ENCODE assay signal across 14 mouse cellular contexts in genomic region chr7:49636491-49637115, GRCm38 (mm10). TPM values are rescaled to one million over a fixed set of nuclear protein-coding genes. Genes with fewer than 3 reads are reported as not detected.
DNase-seq lines count a peak whose midpoint lies in the region; ATAC-seq and TF ChIP-seq lines count a peak whose summit lies in the region.
"Had no signal": no experiment of that assay in that cellular context is flagged by ENCODE, and none has a peak within 500 bp of the region (broad histone marks: within the 10 kb centered on the region; RNA-seq: fewer than 3 reads in every experiment).

Gene Dbx1 (minus strand): TSS chr7:49636849.

- 0 out of 2 replicates have a peak within 1 kb of the TSS, but pooled peaks have one; percentile 50 for H3K4me3 ChIP-seq in heart, postnatal 0 days (ENCODE audit: low read depth, low read length)
- H3K4me3 ChIP-seq in embryonic facial prominence, embryonic 11.5 days (ENCODE audit: low read depth, low read length): 0 out of 2 replicates have a peak within 1 kb of the TSS, but pooled peaks have one; percentile 0
- 0 out of 2 replicates have a peak within 1 kb of the TSS, but pooled peaks have one; percentile 3 for H3K4me3 ChIP-seq in limb, embryonic 12.5 days (replicated peaks)
- H3K4me3 ChIP-seq in neural tube, embryonic 12.5 days: no peak within 1 kb of the TSS

- no peak for ATAC-seq in heart, postnatal 0 days (ENCODE audit: insufficient read depth, low read depth)
- ATAC-seq in embryonic facial prominence, embryonic 11.5 days (replicated peaks; ENCODE audit: insufficient number of reproducible peaks, low FRiP score, low TSS enrichment, low read depth): peak; percentile 73; the same call in 1 of the 2 replicates
- ATAC-seq in limb, embryonic 12.5 days (ENCODE audit: insufficient number of reproducible peaks, insufficient read depth, low FRiP score, low TSS enrichment, low read depth): no peak
- no peak for ATAC-seq in neural tube, embryonic 12.5 days (ENCODE audit: low FRiP score, low read depth)
- ATAC-seq: Patski had no signal

- no peak within 1 kb of the TSS for H3K9ac ChIP-seq in heart, postnatal 0 days (replicated peaks; ENCODE audit: low read depth, low read length)
- H3K9ac ChIP-seq in embryonic facial prominence, embryonic 11.5 days (replicated peaks; ENCODE audit: low read length): no peak within 1 kb of the TSS
- no peak within 1 kb of the TSS for H3K9ac ChIP-seq in limb, embryonic 12.5 days (replicated peaks)
- H3K9ac ChIP-seq in neural tube, embryonic 12.5 days: no peak within 1 kb of the TSS
- H3K9ac ChIP-seq: heart, embryonic 15.5 days; liver, embryonic 14.5 days had no signal

- no peaks in the 10 kb centered on the region for H3K9me3 ChIP-seq in heart, postnatal 0 days (replicated peaks; ENCODE audit: control insufficient read depth, low read length)
- no peaks in the 10 kb centered on the region; the same call in 1 of the 2 replicates for H3K9me3 ChIP-seq in embryonic facial prominence, embryonic 11.5 days (replicated peaks; ENCODE audit: control insufficient read depth, low read length)
- H3K9me3 ChIP-seq in limb, embryonic 12.5 days: 0 out of 2 replicates have a peak, but pooled peaks cover 3% of the 10 kb centered on the region
- no peaks in the 10 kb centered on the region for H3K9me3 ChIP-seq in neural tube, embryonic 12.5 days
- H3K9me3 ChIP-seq: heart, embryonic 15.5 days had no signal

- no peak within 1 kb of the TSS for H3K27ac ChIP-seq in heart, postnatal 0 days (ENCODE audit: low read depth)
- H3K27ac ChIP-seq in embryonic facial prominence, embryonic 11.5 days (replicated peaks; ENCODE audit: low read depth, low read length): no peak within 1 kb of the TSS
- H3K27ac ChIP-seq in limb, embryonic 12.5 days: no peak within 1 kb of the TSS
- H3K27ac ChIP-seq in neural tube, embryonic 12.5 days: no peak within 1 kb of the TSS
- H3K27ac ChIP-seq: heart, embryonic 15.5 days; liver, embryonic 14.5 days had no signal

- H3K36me3 ChIP-seq in heart, postnatal 0 days (replicated peaks; ENCODE audit: control insufficient read depth, insufficient read depth, low read length): no peaks in the 10 kb centered on the region
- no peaks in the 10 kb centered on the region for H3K36me3 ChIP-seq in embryonic facial prominence, embryonic 11.5 days (replicated peaks; ENCODE audit: control insufficient read depth, insufficient read depth, low read depth, low read length)
- H3K36me3 ChIP-seq in limb, embryonic 12.5 days: no peaks in the 10 kb centered on the region
- H3K36me3 ChIP-seq in neural tube, embryonic 12.5 days: no peaks in the 10 kb centered on the region
- H3K36me3 ChIP-seq: heart, embryonic 15.5 days had no signal

- TF ChIP-seq CTCF in heart, postnatal 0 days (IDR thresholded peaks at IDR 0.05; ENCODE audit: low read depth): no peak

- TF ChIP-seq EP300 in heart, postnatal 0 days (IDR thresholded peaks at IDR 0.05; ENCODE audit: low read depth): no peak

- no peak for DNase-seq in heart, postnatal 0 days (ENCODE audit: low spot score)
- no peak for DNase-seq in heart, adult 8-10 months (ENCODE audit: low spot score)
- DNase-seq in embryonic facial prominence, embryonic 11.5 days (ENCODE audit: low spot score): peak; percentile 36
- DNase-seq in spleen, postnatal 14 days (ENCODE audit: low spot score in 2 of 2): no peak
- DNase-seq in cerebellum, adult 11-12 months: no peak
- DNase-seq in frontal cortex, adult 2 months (ENCODE audit: extremely low spot score in 1 of 2, low spot score in 1 of 2): no peak
- DNase-seq: kidney, adult 8-10 months; thymus, postnatal 14 days had no signal

- H3K4me2 ChIP-seq in heart, postnatal 0 days (ENCODE audit: low read depth, low read length): no peak within 1 kb of the TSS
- no peak within 1 kb of the TSS for H3K4me2 ChIP-seq in embryonic facial prominence, embryonic 11.5 days (ENCODE audit: low read depth, low read length)
- H3K4me2 ChIP-seq in limb, embryonic 12.5 days: no peak within 1 kb of the TSS
- no peak within 1 kb of the TSS for H3K4me2 ChIP-seq in neural tube, embryonic 12.5 days (replicated peaks)
- H3K4me2 ChIP-seq: heart, embryonic 15.5 days had no signal

- peaks cover 14% of the 10 kb centered on the region; the same call in 1 of the 2 replicates for H3K4me1 ChIP-seq in heart, postnatal 0 days (ENCODE audit: control insufficient read depth, insufficient read depth)
- H3K4me1 ChIP-seq in embryonic facial prominence, embryonic 11.5 days (ENCODE audit: control insufficient read depth, insufficient read depth, low read length): no peaks in the 10 kb centered on the region
- peaks cover 36% of the 10 kb centered on the region for H3K4me1 ChIP-seq in limb, embryonic 12.5 days (replicated peaks)
- H3K4me1 ChIP-seq in neural tube, embryonic 12.5 days: peaks cover 22% of the 10 kb centered on the region; the same call in 1 of the 2 replicates

- H3K27me3 ChIP-seq in heart, postnatal 0 days (ENCODE audit: control insufficient read depth, insufficient read depth, low read length): peaks cover 97% of the 10 kb centered on the region
- H3K27me3 ChIP-seq in embryonic facial prominence, embryonic 11.5 days (ENCODE audit: control insufficient read depth, insufficient read depth, low read length): peaks cover 73% of the 10 kb centered on the region
- H3K27me3 ChIP-seq in limb, embryonic 12.5 days: peaks cover 99% of the 10 kb centered on the region
- peaks cover 97% of the 10 kb centered on the region for H3K27me3 ChIP-seq in neural tube, embryonic 12.5 days (replicated peaks)

- 3% methylated on average over 28 of the region's 33 CpGs for WGBS in heart, postnatal 0 days
- 2% methylated on average over 33 of the region's 33 CpGs for WGBS in embryonic facial prominence, embryonic 11.5 days
- under 1% methylated on average over 33 of the region's 33 CpGs for WGBS in limb, embryonic 12.5 days
- WGBS in neural tube, embryonic 12.5 days: under 1% methylated on average over 33 of the region's 33 CpGs

RNA-seq across cellular contexts. Expression of gene Dbx1, which starts in this region (rescaled TPM):
- total RNA-seq in heart, postnatal 0 days (2014; rRNA removed; ENCODE audit: low replicate concordance): not detected in 2 replicates
- not detected in 2 replicates for polyA plus RNA-seq in heart, postnatal 0 days (2015; fragmentation: Nextera tagmentation; extraction: Ambion mirVana)
- total RNA-seq in heart, adult 8-10 months (2022): not detected
- 4.3 and 7.6 TPM in 2 replicates for polyA plus RNA-seq in embryonic facial prominence, embryonic 11.5 days (2014; fragmentation: Nextera tagmentation; extraction: Ambion mirVana)
- 0.26 and 0.31 TPM in 2 replicates for polyA plus RNA-seq in limb, embryonic 12.5 days (2016; fragmentation: Nextera tagmentation; extraction: Ambion mirVana)
- 13.1 and 16.9 TPM in 2 replicates for polyA plus RNA-seq in neural tube, embryonic 12.5 days (2016; fragmentation: Nextera tagmentation; extraction: Ambion mirVana)
- not detected in 2 replicates for polyA plus RNA-seq in frontal cortex, adult 2 months (2012; rRNA removed)
- total RNA-seq: layer of hippocampus, postnatal 10 days had no signal
- polyA plus RNA-seq: heart, embryonic 15.5 days; liver, embryonic 14.5 days; Patski had no signal
